Mouse (Mus musculus): ENCODE results near the gene Odc1. TPM values are rescaled to one million over a fixed set of nuclear protein-coding genes. Genes with fewer than 3 reads are reported as not detected.

Odc1 gene
- total and polyA plus RNA-seq, 3 experiments = 1,839 to 2,567 (median 2,455) TPM

DNA sequence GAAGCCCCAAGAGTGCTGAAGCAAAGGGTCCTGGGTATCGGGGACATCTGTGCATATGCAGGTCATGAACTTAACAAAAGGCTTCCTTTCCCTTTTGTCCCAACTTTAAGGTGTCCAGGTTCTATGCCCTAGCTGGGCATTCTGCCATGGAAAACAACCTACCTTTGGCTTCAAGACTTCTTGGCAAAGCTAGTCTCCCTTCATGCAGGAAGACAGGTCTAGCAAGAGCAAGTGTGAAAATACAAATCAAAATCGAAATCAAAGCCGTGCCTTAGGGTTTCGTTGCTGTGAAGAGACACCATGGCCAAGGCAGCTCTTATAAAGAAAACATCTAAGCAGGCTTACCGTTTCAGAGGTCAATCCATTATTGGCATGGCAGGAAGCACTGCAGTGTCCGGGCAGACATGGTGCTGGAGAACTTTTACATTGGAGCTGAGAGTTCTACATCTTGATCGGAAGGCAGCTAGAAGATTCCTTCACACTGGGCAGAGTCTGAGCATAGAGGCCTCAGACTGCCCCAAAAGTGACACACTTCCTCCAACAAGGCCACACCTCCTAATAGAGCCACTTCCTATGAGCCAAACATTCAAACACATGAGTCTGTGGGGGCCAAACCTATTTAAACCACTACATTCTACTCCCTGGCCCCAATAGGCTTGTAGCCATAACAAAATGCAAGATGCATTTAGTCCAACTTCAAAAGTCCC lies 44.5 kb downstream of the Odc1 start:
- peak overlapping the region; percentile 94 for H3K9ac ChIP-seq (ENCODE audit: insufficient read depth, low read depth)
- H3K27ac ChIP-seq (ENCODE audit: insufficient read depth, low read depth) = no peak overlapping the region
- dilution Hi-C loops (cut with MboI; ENCODE audit: extremely low pct_ligation_motif_present, extremely low pct_unique_long_range_greater_than_20kb, low sequenced_read_pairs) (no loop called here), in situ Hi-C loops (cut with MboI; ENCODE audit: low pct_ligation_motif_present, low pct_unique_long_range_greater_than_20kb, low sequenced_read_pairs) (no loop called here)
- H3K36me3 ChIP-seq (replicated peaks in 1 of 2; ENCODE audit: control insufficient read depth in 1 of 2, insufficient read depth in 1 of 2, low read length in 1 of 2) = peaks cover 28 to 42% of the 10 kb centered on the region in 2 experiments
- no peaks in the 10 kb centered on the region for H3K27me3 ChIP-seq (replicated peaks)
- TF ChIP-seq E2F4 (IDR thresholded peaks at IDR 0.05; ENCODE audit: insufficient replicate concordance, low read depth, low read length) (no peak), MAZ (IDR thresholded peaks at IDR 0.05; ENCODE audit: low read depth, low read length) (no peak), MAFK (IDR thresholded peaks at IDR 0.05; ENCODE audit: insufficient replicate concordance, low read length) (no peak), POLR2AphosphoS2 (IDR thresholded peaks at IDR 0.05; ENCODE audit: low read depth, low read length) (peak; percentile 57; the same call in 1 of the 2 replicates), MYC (IDR thresholded peaks at IDR 0.05; ENCODE audit: low read depth, low read length) (0 out of 2 replicates have a peak, but pooled peaks have one; percentile 29), ZMIZ1 (IDR thresholded peaks at IDR 0.05; ENCODE audit: low read depth, low read length) (peak; percentile 69; the same call in 1 of the 2 replicates), ZNF384 (IDR thresholded peaks at IDR 0.05; ENCODE audit: low read depth, low read length) (no peak), HCFC1 (IDR thresholded peaks at IDR 0.05; ENCODE audit: low read depth, low read length) (peak; percentile 63), BHLHE40 (IDR thresholded peaks at IDR 0.05; ENCODE audit: low read depth, low read length) (no peak), MAX (IDR thresholded peaks at IDR 0.05; ENCODE audit: low read length) (peak; percentile 42; the same call in 1 of the 2 replicates), CHD1 (IDR thresholded peaks at IDR 0.05; ENCODE audit: low read depth, low read length) (no peak), ZC3H11A (IDR thresholded peaks at IDR 0.05; ENCODE audit: low read depth, low read length) (no peak), NELFE (IDR thresholded peaks at IDR 0.05; ENCODE audit: low read depth, low read length) (peak; percentile 77), NRF1 (IDR thresholded peaks at IDR 0.05; ENCODE audit: low read depth, low read length) (no peak), MEF2A (IDR thresholded peaks at IDR 0.05; ENCODE audit: borderline replicate concordance, low read depth, low read length) (peak; percentile 41; the same call in 1 of the 2 replicates), KAT2A (IDR thresholded peaks at IDR 0.05; ENCODE audit: insufficient replicate concordance, low read length) (no peak), POLR2A (IDR thresholded peaks at IDR 0.05; ENCODE audit: low read depth, low read length) (peak; percentile 77), TCF12 (IDR thresholded peaks at IDR 0.05; ENCODE audit: low read depth, low read length) (peak; percentile 55; the same call in 1 of the 2 replicates), SIN3A (IDR thresholded peaks at IDR 0.05; ENCODE audit: low read length) (peak; percentile 77), RAD21 (IDR thresholded peaks at IDR 0.05; ENCODE audit: low read depth, low read length) (no peak), GABPA (IDR thresholded peaks at IDR 0.05; ENCODE audit: insufficient replicate concordance, low read depth, low read length) (no peak), CTCF (conservative IDR thresholded peaks at IDR 0.05 in 1 of 2, IDR thresholded peaks at IDR 0.05 in 1 of 2; ENCODE audit: low read depth in 2 of 2, low read length in 2 of 2) (no peak), SMC3 (IDR thresholded peaks at IDR 0.05; ENCODE audit: low read depth, low read length) (no peak), MXI1 (IDR thresholded peaks at IDR 0.05; ENCODE audit: low read depth, low read length) (peak; percentile 44; the same call in 1 of the 2 replicates), IRF4 (IDR thresholded peaks at IDR 0.05; ENCODE audit: low read depth, low read length) (0 out of 2 replicates have a peak, but pooled peaks have one; percentile 10), RCOR1 (conservative IDR thresholded peaks at IDR 0.05; ENCODE audit: low read depth, low read length) (no peak), PAX5 (IDR thresholded peaks at IDR 0.05; ENCODE audit: low read length) (no peak), USF1 (IDR thresholded peaks at IDR 0.05; ENCODE audit: low read depth, low read length) (no peak), USF2 (conservative IDR thresholded peaks at IDR 0.05; ENCODE audit: low read depth, low read length) (no peak), CHD2 (IDR thresholded peaks at IDR 0.05; ENCODE audit: low read length) (no peak), EP300 (IDR thresholded peaks at IDR 0.05; ENCODE audit: low read length) (no peak), JUND (conservative IDR thresholded peaks at IDR 0.05; ENCODE audit: low read depth, low read length) (no peak), JUN (IDR thresholded peaks at IDR 0.05; ENCODE audit: insufficient read depth, low read depth, low read length) (no peak), TBP (conservative IDR thresholded peaks at IDR 0.05; ENCODE audit: low read depth, low read length) (peak; percentile 69), UBTF (IDR thresholded peaks at IDR 0.05; ENCODE audit: low read depth, low read length) (no peak), ELF1 (IDR thresholded peaks at IDR 0.05; ENCODE audit: low read depth, low read length) (peak; percentile 72; the same call in 1 of the 2 replicates), ETS1 (conservative IDR thresholded peaks at IDR 0.05; ENCODE audit: low read depth, low read length) (no peak), ZKSCAN1 (IDR thresholded peaks at IDR 0.05; ENCODE audit: borderline replicate concordance, low read depth, low read length) (no peak)
- DNase-seq (ENCODE audit: extremely low read depth) = peak; percentile 42
- peak overlapping the region; percentile 76 for H3K4me2 ChIP-seq (ENCODE audit: insufficient read depth, low read depth, poor library complexity, severe bottlenecking)
- H3K9me3 ChIP-seq (replicated peaks; ENCODE audit: low read length) = peaks cover 14% of the 10 kb centered on the region
- peaks cover 5% of the 10 kb centered on the region; the same call in 1 of the 2 replicates for H3K79me2 ChIP-seq (replicated peaks; ENCODE audit: control insufficient read depth, extremely low read depth, insufficient read depth, poor library complexity, severe bottlenecking)
- H3K4me3 ChIP-seq (replicated peaks in 1 of 3; ENCODE audit: low read depth in 2 of 3, low read length in 2 of 3, poor library complexity in 1 of 3) = peak overlapping the region; percentile 55 to 68 (median 58)
- H3K4me1 ChIP-seq (ENCODE audit: control insufficient read depth in 1 of 2, insufficient read depth in 2 of 2) = peaks cover 8 to 38% of the 10 kb centered on the region in 2 experiments
